Mouse (Mus musculus) embryonic fibroblast, embryonic 13.5 days (primary cell): ENCODE data around the gene Wbp2. TPM values are rescaled to one million over a fixed set of nuclear protein-coding genes. Genes with fewer than 3 reads are reported as not detected.
"Not testable (repeated sequence)": the region's sequence is repeated elsewhere in the genome, so short reads cannot be mapped to it uniquely, and the experiment has no call there.

Source experiments
- H3K27ac ChIP-seq: 2 replicates; pipeline ENCODE4 v1.5.1; 2012; ENCODE audit warnings: low read length, control low read depth, inconsistent platforms; ENCODE audit not compliant: insufficient read depth
- H3K4me1 ChIP-seq: 2 replicates; pipeline ENCODE4 v1.6.1; 2011; ENCODE audit warnings: low read length; ENCODE audit not compliant: control insufficient read depth, insufficient read depth
- H3K4me3 ChIP-seq: 2 replicates; pipeline ENCODE4 v1.5.1; 2011; ENCODE audit warnings: mild to moderate bottlenecking, control low read depth, low read length; ENCODE audit not compliant: insufficient read depth
- CTCF ChIP-seq: IDR thresholded peaks from 2 replicates; pipeline ENCODE4 v1.5.1; 2011; ENCODE audit warnings: mild to moderate bottlenecking, control low read depth, low read length, moderate library complexity, borderline replicate concordance; ENCODE audit not compliant: insufficient read depth
- POLR2A ChIP-seq: IDR thresholded peaks from 2 replicates; pipeline ENCODE4 v1.6.1; 2011; ENCODE audit warnings: low read depth, mild to moderate bottlenecking, control low read depth, low read length, moderate library complexity
- polyA plus RNA-seq: library from polyadenylated mRNA; stranded (reverse); fragments of >200 nt; gene quantifications from 2 replicates; pipeline ENCODE4 v1.2.4, GENCODE M21; 2011; ENCODE audit warnings: low read depth; ENCODE audit not compliant: missing spikeins, insufficient read length

The Wbp2 gene
- polyA plus RNA-seq, 1 experiment, result 55.1 TPM

DNA sequence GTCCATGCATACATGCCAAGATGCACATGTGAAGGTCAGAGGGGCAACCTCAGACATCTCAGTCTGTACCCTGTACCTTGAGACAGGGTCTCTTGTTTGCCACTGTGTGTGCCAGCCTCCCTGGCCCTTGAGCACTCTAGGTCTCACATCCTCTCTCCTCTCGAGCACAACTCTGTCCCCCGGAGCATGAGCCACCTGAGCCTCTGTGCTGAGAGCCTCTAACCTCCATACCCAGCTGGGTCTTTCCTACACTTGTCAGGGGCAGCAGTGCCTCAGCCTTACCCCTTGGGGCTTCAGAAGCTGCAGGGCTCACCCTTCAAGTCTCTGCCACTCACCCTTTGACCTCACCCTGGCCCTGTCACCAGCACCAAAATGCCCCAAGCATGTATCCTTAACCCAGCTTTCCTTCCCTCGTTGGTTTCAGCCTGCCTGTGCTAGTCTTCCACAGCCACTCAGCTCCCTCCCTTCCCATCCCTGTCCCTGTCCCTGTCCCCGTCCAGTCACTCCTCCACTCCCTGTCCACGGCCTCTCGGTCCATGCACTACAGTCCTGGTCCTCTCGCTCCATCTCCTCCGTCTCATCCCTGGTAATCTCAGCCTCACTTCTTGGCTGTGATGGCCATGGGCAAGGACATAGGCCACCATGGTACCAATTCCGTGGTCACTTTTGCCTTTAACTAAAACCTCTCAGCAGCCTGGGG, 42.4 kb upstream of the Wbp2 start:
- Histone ChIP-seq H3K4me1 (peaks cover 3% of the 10 kb centered on the region; the same call in 1 of the 2 replicates), H3K27ac (no peak overlapping the region), H3K4me3 (no peak overlapping the region)
- no peak for TF ChIP-seq POLR2A

DNA sequence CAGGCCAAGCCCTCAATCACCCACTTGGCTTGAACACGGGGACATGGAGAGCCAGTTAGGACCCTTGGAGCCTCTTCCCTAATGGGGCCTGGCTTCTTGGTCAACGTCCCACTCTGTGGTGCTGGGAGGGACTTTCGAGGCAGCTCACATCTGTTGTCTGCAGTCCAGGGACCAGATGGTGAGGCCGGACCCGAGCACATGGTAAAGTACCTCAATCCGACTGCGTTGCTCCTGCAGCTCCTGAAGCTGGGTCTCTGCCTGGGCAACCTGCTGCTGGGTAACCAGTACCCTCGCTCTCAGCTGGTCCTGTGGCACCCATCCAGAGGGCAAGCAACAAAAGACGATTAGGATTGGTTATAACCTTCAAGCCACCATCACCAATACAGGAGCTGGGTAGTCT, 41.2 kb upstream of the Wbp2 start:
- H3K4me3 ChIP-seq, result no peak overlapping the region

DNA sequence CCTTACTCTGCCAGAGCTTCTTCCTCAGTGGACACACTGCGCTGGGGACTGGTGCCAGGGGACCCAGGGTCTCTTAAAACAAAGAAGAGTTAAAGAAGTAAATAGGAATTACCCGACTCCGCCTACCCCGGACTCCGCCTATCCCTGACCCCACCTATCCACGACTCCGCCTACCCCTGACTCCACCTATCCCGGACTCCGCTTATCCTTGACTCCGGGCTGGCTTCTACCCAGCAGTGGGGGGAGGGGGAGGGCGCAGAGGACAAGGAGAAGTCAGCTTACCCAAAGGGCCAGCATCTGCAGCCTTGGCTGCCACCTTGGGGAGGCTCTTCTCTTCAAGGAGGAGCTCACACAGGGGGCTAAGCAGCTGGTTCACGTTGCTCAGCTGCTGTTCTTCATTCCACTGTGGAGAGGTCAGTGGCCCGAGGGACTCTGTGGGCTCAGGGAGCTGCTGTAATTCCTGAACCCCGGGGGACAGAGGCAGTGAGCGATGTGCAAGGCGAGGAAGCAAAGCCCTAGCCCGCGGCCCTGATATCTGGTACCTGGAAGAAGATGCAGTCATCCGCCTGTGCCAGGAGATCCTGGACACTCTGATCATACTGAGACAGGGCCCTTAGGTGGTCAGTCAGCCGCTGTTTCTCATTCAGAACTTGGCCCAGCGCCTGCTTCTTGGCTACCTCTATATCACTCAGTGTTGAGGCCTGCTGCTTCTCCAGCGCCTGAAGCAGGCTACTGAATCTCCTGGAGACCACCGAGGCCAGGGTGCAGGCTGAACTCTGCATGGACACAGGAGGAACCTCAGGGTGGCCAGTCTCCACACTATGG, 40.6 kb upstream of the Wbp2 start, which contains the start of gene Trim47:
TSS of gene Trim47 (minus strand) at position 55 of the 825 bp plus-strand sequence.
- Histone ChIP-seq H3K27ac (no peak within 1 kb of the TSS), H3K4me3 (no peak within 1 kb of the TSS), H3K4me1 (peaks cover 3% of the 10 kb centered on the region; the same call in 1 of the 2 replicates)
- TF ChIP-seq CTCF, result no peak
- TF ChIP-seq POLR2A, result no peak

More for the DNA sequence above, 41.2 kb upstream of the Wbp2 start:
- TF ChIP-seq CTCF (no peak), POLR2A (no peak)
- H3K27ac ChIP-seq, result no peak overlapping the region
- peaks cover 3% of the 10 kb centered on the region; the same call in 1 of the 2 replicates for H3K4me1 ChIP-seq

DNA sequence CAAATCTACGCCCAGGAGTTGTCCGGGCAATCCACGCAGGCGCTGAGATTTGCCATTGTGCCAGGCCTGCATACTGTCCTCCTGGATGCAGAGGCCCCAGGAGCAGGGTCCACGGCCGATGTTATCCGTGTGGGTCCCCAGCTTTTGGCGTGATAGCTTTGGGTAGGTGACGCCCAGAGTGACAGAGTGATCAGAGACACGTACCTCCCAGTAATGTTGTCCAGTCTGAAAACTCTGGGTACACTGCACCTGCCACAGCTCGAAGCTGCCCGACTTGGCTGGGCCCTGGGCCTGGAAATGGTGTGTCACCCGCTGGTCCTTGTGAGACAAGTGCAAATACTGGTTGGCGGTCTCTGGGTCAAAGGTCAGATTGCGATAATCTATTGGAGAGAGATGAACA, 39.5 kb upstream of the Wbp2 start:
- no peak for TF ChIP-seq CTCF
- TF ChIP-seq POLR2A, result no peak
- H3K4me1 ChIP-seq, result peaks cover 3% of the 10 kb centered on the region; the same call in 1 of the 2 replicates

DNA sequence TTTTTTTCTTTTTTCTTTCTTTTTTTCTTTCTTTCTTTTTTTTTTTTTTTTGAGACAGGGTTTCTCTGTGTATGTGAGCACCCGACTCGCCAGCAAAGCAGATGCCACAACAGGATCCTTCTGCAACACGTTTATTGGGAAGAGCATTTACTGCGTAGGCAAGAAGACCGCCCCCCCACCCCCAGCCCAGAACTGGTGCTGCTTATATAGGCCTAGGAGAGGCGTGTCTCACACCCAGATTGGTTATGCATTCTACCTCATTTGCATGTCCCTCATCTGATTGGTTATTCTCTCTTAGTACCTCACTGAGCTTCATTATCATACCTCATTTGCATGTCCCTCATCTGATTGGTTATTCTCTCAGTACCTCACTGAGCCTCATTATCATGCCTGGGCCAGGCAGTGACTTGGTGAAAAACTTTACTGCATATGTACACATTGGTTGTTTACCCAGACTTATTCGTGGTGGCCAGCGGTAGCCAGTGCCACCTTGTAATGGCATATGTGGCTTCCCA, 35.0 kb upstream of the Wbp2 start:
- not testable (repeated sequence) for H3K27ac ChIP-seq, H3K4me3 ChIP-seq, H3K4me1 ChIP-seq

More for the DNA sequence above, 39.5 kb upstream of the Wbp2 start:
- Histone ChIP-seq H3K27ac (no peak overlapping the region), H3K4me3 (no peak overlapping the region)

DNA sequence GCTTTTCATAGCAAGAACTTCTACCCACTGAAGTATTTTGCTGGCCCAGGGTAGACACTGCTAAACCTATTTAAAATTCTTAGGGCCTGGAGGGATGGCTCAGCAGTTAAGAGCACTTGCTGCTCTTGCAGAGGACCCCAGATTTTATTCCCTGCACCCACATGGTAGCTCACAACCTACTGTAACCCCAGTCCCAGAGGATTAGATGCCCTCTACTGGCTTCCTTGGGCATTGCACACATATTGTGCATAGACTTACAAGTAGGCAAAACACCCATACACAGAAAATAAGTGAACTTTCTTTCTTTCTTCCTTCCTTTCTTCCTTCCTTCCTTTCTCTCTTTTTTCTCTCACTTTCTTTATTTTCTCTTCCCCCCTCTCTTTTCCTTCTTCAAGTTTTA, 31.0 kb upstream of the Wbp2 start:
- no peaks in the 10 kb centered on the region for H3K4me1 ChIP-seq

DNA sequence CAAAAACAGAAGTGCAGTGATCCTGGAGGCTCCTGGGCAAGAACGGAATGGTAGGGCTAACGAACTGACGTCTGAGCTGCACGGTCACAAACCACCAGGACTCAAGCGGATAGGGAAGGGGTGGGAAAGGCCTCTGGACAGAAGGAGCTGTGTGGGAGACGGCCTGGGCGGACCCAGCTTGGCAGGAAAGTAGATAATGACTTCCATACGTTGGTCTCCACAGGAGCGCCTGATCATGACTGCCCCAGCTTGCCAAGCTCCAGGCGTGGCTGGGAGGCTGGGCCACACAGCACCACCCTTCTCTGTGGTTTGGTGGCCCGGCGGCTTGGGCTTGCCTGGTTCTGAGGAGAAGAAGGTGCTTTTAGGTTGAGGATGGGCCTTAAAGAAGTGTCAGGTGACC, 30.4 kb upstream of the Wbp2 start:
- H3K27ac ChIP-seq, result peak overlapping the region; percentile 54

More for the DNA sequence above, 31.0 kb upstream of the Wbp2 start:
- Histone ChIP-seq H3K4me3 (no peak overlapping the region), H3K27ac (no peak overlapping the region; the same call in 1 of the 2 replicates)
- TF ChIP-seq POLR2A, result no peak
- no peak for TF ChIP-seq CTCF

DNA sequence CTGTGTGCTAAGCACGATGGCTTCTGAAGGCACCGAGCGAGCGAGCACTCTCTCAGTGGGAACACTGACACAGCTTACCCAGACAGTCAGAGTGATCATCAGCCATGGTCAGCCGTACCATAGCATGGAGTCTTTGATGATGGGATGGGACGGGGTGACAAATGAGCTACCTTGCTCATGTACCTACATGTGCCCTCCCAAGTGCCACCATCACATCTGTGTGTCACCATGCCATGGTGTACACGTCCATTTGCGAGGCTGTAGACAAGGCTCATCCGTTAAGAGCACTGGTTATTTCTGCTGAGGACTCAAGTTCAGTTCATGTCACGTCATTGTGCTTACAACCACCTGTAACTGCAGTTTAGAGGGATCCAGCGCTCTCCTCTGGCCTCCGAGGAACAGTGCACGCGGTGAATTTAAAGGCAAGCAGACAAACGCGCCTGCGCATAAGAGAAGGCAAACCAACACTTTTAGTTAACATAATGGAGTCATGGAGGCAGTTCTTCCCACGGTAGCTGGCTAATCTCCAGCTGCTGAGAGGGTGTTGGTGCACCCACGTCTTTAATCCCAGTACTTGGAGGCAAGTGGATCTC, 24.9 kb upstream of the Wbp2 start:
- no peak overlapping the region for H3K27ac ChIP-seq
- TF ChIP-seq POLR2A (no peak), CTCF (no peak)
- H3K4me1 ChIP-seq, result peaks cover 4% of the 10 kb centered on the region; the same call in 1 of the 2 replicates
- no peak overlapping the region for H3K4me3 ChIP-seq

More for the DNA sequence above, 30.4 kb upstream of the Wbp2 start:
- Histone ChIP-seq H3K4me3 (no peak overlapping the region), H3K4me1 (no peaks in the 10 kb centered on the region)
- TF ChIP-seq POLR2A, result no peak
- TF ChIP-seq CTCF, result no peak

DNA sequence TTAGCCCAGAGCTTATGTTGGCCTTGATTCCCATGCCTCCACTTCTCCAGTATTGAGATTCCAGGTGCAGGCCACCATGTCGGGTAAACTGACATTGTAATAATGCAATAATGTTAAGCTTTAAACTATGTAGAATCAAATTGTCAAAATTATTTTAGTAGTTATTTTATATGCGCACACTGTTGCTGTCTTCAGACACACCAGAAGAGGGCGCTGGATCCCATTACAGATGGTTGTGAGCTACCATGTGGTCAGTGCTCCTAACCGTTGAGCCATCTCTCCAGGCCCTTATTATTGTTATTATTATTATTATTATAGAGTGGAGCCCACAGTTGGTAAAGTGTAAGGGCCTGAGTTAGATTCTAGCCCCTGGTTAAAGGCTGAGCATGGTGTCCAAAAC, 24.3 kb upstream of the Wbp2 start:
- Histone ChIP-seq H3K27ac (no peak overlapping the region), H3K4me3 (no peak overlapping the region), H3K4me1 (peaks cover 4% of the 10 kb centered on the region; the same call in 1 of the 2 replicates)
- TF ChIP-seq CTCF, result no peak
- TF ChIP-seq POLR2A, result no peak

DNA sequence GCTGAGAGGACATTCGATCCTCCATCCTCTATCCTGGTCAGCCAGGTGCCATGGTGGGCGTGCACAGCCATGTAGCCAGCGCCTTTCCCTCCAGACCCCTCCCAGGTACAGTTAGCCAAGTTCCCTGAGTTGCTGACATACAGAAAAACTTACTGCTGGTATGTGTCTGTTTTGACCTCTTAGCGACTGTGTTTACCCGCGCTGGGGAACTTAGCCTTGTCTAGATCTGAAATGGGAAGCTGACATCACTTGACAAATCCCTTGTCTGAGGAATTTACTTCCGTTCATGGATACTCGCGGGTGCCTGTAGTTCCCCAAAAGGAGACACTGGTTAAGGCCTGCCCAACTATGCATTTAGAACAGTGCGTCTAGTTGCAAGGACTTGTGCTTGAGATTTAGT, 23.7 kb upstream of the Wbp2 start:
- Histone ChIP-seq H3K4me3 (peak overlapping the region; percentile 67), H3K4me1 (peaks cover 4% of the 10 kb centered on the region; the same call in 1 of the 2 replicates), H3K27ac (peak overlapping the region; percentile 14; the same call in 1 of the 2 replicates)
- TF ChIP-seq POLR2A (no peak), CTCF (no peak)
